Mouse (Mus musculus): ENCODE results near the gene Tgfb2.

Gene Tgfb2

DNA sequence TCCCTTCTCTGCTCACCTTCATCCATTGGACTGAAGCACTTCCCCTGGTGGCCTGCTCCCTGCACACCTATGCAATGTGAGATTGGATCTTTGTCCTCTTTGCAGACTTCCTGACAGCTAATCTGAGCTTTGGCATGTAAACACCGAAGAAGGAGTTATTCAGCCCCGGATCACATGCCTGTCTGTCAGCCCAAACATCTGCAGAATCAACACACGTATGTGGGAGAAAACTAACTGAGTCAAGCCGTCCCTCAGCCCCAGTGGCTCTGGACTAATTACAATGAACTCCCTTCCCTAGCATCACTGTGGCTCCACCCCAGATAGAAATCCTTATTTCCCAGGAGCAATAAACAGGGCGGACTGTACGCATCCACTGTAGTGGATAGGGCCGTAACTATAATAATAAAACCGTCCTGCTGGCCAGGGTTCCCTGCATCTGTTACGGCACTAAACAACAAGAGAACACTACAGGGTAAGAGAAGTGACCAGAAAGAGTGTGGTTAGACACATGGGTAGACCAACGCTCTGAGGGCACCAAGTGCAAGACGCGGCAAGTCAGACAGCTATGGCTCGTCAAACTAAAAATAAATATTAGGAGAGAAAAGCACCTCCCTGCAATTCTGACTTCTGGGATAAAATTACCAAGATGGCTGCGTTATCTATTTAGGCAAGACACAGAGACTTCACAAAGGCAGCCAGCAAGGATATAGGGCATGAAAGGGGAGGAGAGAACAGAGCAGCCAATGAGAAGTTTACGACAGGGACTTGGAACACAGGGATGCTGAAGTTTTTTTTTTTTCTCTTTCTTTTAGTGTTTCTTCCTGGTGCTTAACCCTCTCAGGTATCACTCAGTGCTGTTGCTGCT lies 3.2 kb downstream of the Tgfb2 start:
- in situ Hi-C loops (cut with MboI, MseI): loop anchor here (25.0 kb wide), 1 partner anchor 1165 kb away; no protein-coding TSS in a partner anchor

DNA sequence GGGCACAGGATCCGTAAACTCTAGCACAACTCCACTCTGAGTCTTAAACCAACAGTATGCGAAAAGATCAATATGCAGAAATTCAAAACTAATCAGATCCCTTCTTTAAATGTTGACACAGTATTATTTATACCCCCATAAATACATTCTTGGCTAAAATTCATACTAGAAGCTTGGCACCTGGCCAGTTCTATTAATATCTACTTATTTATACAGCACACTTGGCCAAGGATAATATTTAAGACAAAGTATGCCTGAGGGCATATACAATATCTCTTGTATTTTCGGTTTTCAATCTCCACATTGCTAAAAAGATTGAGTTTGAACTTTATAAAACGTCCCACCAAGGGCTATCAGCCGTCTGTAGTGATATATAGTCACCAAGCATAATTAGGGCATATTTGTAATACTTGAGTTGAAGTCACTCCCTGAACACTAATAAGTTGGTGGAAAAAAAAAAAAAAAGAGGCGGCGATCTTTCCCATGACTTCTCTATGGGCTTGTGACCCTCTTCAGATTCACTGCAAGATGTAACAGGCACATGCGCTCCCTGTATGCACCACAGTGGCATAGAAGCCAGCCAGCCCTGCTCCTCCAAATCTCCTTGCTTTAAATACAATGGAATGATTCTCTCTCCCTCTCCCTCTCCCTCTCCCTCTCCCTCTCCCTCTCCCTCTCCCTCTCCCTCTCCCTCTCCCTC lies 4.4 kb downstream of the Tgfb2 start:
- in situ Hi-C loops (cut with MboI, MseI): loop anchor here (25.0 kb wide), 1 partner anchor 1164 kb away; no protein-coding TSS in a partner anchor

DNA sequence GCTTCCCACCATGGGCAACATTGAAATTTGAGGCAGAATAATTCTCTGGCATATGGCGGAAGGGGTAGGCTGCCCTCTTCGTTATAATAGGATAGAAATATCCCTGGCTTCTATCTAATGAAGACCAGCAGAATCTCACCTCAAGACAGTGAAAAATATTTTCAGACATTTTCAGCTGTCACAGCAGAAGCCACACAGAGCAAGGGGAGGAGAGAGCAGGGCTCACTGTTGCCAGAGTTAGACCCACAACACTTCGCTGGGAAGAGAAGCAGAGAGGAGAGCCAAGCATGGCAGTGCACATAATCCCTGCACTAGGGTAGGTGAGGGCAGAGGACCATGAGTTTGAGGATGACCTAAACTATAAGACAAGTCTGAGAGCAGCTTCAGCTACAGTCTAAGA lies 5.3 kb downstream of the Tgfb2 start:
- in situ Hi-C loops (cut with MboI, MseI): loop anchor here (25.0 kb wide), 1 partner anchor 1163 kb away; no protein-coding TSS in a partner anchor

DNA sequence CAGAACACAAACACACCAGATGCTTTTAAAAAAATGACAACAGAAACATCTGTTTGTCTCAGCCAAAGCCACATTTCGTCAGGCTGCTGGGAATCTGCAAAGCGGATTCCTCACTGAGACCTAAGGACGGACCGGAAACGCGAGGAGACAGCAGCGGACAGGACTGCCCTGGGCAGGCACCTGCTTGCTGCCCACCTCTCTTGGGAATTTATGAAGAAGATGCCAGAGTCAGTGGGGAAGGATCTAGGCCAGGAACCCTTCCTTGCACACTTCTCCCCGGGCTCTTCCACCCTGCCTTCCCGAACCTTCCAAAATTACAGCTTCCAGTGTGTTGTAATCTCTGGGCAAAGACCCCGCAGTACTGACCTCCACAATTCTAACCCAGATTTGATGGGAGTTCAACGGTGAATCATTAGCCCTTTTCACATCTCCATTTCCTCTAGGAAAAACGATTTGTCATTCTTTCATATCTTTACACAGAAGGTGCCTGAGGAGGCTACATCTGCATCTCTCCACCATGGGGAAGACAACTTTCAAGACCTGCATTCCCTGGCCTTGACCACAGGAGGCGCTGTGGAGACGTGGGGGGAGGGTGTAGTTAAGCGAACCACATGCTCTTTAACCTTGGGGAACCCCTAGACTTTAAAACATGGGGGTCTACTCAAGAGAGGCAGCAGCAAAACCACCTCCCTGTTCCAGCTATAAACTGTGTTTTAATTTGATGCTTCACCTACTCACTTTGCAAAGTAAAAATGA lies 7.0 kb downstream of the Tgfb2 start:
- in situ Hi-C loops (cut with MboI, MseI): no loop called here

DNA sequence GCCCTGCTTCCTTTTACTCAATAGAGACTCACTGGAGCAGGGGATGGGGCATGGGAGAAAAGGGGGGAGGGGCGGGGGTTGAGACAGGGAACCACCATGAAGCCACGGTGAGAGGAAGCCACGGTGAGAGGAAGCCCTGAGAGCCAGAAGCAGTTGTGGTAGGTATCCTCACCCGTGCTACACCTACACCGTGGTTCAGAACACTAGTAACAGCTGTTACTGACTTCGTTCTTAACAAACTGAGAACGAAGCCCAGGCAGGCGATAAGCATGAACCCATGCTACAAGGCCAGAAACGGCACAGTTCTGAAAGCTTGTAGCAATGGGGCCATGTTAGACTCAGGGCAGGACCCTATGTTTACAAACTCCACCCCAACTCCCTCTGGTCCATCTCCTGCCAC lies 9.6 kb downstream of the Tgfb2 start:
- in situ Hi-C loops (cut with MboI, MseI): no loop called here

DNA sequence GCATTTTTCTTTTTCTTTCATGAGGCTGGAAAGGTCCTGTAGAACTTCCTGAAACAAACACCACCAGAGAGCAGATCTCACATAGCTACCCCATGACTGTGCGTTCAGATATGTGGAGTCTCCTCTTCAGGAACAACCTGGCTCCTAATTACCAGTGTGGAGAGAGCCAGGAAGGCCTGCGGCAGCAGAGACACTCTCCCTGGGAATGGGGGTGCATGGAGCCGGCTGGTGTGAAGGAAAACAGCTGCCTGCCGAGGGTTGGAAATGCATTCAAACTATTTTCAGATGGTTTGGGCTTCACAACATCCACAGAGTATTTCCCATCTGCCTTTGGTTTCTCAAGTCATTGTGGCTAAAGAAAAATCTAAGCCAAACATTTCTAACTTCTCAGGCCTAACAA lies 10.4 kb downstream of the Tgfb2 start:
- in situ Hi-C loops (cut with MboI, MseI): no loop called here

DNA sequence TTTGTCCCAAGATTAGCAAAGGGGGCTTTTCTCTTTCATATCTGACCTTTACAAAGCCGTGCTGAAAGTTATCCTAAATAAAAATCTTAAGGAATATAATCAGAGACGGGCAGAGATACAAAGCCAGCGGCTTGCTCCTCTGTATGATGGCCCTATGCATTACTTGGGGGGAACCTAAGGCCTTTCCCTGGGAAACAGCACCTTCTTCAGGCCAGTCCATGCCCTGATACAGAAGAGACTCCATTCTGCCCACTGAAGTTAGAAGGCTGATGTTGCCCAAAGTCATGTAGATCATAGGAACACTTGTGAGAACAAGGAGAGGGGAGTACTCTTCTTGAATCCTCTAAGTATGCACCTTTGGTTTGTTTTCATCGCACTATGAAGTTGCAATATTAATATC lies 13.4 kb downstream of the Tgfb2 start:
- in situ Hi-C loops (cut with MboI, MseI): no loop called here

DNA sequence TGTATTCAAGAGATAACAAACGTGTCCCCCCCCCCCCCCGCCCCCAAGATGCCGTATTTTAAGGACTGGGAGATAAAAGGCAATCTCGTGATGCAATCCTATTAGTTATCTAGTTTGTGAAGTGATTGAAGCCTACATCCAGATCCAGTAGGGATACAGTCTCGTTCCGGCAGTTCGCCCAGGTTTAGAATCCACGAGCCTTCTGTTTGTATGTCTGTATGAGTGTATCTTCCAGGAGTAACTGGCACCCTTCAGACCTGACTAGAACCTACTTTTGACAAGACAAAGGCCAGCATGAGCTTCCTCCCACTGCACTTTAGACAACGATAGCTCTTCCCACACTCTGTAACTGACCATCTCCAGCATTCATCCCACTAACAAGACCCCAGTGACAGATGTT lies 14.1 kb downstream of the Tgfb2 start:
- in situ Hi-C loops (cut with MboI, MseI): no loop called here

DNA sequence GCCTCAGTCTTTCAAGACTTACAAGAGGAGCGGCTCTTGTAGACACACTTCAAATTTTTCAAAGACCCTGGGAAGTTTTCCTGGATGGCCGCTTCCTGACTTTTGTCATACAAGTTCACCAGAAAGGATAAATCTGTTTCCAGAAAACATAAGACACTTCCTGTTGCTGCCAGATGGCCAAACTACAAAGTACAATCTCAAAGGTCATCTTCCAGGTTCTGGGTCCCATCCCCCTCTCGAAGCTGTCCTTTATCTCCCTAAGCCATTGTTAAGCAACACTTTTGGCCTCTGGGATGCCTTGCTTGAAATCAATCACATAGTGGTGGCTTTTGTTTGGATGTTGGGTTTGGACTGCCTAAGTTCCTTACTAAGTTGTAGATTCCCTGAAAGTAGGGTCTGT lies 21.7 kb downstream of the Tgfb2 start:
- in situ Hi-C loops (cut with MboI, MseI): no loop called here

DNA sequence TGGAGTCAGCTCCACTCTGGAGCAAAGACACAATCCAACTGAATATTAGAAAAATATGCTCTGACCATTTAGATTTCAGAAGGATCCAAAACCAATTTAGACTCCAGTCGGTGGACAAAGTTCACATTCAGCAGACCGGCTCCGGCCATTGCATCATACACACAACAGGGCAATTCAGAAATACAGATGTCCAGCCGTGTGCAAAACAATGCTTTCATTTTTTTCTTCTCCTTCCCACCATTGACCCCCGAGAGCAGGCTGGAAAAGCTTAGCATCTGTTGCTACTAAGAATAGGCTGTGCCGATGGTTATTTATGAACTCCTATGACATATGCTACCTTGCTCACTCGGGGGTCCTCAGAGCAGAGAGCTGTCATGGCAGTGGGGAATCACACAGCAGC lies 23.2 kb downstream of the Tgfb2 start:
- in situ Hi-C loops (cut with MboI, MseI): no loop called here

DNA sequence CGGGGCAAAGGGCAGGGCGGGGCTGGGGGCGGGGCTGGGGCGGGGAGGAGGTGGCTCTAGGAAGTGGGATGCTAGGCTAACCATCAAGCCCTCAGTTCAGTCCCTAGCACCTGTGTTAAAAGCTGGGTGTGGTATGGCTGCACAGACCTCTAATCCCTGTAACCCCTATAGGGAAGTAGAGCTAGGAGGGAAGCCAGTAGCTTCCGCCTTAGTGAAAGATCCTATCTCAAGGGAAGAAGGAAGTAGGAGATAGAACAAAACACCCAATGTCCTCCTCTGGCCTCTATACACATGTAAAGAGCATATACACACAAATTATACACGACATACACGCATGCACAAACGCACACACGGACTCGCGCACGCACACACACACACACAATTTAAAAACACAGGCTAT lies 28.2 kb downstream of the Tgfb2 start:
- in situ Hi-C loops (cut with MboI, MseI): no loop called here

DNA sequence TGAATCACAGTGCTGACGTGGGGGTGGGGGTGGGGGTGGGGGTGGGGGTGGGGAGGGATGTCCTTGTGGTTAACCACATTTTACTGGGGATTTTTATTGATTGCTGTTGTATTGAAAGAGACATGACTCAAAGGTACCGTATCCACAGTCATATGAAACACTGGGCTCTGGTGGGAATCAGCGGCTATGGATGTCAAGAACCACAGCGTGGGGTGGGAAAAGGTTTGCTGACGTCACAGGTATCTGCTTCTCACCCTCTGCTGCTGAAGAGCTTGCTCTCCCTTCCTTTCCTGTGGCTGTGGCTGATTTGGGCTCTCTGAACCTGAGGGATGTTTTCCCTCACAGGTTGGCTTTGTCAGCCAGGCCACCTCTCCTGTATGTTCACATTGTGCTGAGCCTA lies 29.6 kb downstream of the Tgfb2 start:
- in situ Hi-C loops (cut with MboI, MseI): no loop called here

DNA sequence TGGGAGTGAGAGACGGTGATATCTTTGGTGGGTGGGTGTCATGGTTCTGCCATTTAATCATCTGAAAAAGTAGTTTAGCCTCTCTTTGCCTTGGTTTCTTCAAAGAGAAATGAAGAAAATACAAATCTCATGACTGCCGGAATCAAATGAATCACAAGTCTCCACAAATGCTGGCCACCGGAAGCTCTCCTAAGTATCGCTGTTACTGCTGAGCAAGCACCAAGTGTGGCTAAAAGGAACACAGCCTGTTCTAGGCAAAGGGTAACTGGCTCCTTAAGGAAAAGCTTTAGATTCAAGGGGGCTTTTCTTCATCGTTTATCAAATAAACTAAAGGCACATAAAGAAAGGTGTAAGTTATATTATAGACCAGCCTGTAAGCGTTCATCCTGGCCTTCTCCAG lies 30.5 kb downstream of the Tgfb2 start:
- in situ Hi-C loops (cut with MboI, MseI): no loop called here

DNA sequence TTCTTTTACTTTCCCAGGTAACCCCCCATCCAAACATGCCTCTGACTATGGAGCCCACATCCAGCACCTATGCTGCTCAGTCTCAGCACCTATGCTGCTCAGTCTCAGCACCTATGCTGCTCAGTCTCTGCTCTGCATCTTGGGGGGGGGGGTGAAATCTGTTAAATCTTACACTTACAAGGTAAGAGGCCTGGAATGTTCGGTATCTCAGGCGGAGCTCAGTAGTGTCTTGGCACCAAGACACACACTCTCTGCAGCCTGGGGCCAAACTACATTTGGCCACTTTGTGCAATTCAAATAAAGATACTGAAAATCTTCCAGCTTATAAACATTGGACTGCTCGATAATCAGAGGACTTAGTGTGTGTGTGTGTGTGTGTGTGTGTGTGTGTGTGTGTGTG lies 31.2 kb downstream of the Tgfb2 start:
- in situ Hi-C loops (cut with MboI, MseI): no loop called here

DNA sequence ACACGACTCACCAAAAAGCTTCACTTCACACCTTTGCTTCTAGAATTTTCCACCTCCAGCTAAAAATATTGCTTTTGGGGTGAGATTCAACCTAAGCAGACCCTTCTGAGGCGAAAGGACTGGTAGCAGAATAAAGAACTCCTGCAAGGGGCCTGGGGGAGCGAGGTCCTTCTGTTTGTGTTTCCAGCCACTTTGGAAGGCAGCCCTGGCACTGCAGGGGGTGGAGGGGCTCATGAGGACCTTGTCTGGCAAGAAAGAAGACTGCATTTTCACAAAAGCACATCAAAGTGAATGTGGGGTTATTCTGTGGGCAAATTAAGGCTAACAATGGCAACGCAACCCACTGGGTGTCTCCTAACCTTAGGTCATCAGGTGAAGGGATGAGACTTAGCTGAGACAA lies 32.6 kb downstream of the Tgfb2 start:
- in situ Hi-C loops (cut with MboI, MseI): no loop called here

DNA sequence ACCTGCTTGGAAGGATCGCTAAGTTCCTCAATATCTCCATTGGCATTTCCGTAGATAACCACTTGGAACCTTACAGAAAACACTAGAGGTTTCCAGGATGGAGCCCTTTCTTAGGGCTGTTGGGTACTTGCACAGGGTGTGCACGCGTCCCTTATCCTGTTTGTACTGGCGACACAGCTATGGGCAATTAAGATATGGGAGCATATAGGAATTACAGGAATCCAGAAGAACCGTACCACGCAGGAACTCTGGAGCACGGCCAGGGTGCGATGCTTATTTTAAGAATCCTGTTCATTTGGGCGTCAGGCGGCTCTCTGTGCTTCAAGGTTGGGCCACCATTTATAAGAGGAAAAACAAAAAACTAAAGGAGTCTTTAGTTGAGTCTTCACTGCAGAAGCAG lies 42.4 kb downstream of the Tgfb2 start:
- in situ Hi-C loops (cut with MboI, MseI): no loop called here

DNA sequence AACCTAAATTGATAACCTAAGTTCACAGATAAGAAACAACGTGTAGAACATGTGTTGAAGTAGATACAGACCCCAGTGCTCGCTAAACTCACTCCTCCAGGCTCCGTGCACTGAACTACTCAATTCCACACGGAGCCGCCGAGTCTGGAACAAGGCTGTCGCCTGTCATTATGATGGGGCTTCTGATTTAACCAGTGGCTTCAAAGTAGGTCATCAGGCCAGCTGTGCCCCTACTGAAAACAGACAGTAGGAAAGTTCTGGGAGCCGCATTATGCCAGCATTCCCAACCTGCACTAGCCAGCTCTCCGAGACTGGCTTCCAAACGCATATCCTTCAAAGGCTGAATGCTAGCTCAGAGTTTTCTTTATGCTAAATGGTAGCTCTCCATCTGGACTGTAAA lies 42.8 kb downstream of the Tgfb2 start:
- in situ Hi-C loops (cut with MboI, MseI): no loop called here

DNA sequence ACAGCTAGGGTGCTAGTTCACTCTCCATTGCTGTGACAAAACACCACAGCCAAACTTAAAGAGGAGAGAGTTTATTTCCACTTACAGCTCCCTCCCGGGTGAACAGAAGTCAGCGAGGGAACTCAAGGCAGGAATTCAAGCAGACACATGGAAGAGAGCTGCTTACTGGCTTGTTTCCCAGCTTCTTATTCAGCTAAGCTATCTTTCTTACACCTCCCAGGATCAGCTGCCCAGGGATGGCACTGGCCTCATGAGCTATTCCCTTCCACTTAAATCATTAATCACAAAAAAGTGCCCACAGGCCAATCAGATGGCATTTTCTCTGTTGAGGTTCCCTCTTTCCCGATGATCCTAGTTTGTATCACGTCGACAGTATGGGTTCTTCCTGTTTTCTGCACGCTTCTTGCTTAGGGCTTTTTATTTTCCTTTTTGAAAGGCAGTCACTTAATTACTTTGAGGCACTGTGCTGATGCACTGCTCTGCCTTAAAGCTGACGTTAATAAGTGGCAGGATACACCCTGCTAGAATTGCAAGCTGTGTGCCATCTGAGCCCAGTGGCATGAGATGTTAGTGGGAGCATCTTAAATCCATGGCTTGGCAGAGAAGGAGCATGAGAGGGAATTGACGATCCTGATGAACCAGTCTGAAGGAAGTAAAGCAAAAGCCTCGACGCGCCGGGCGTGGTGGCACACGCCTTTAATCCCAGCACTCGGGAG lies 44.4 kb downstream of the Tgfb2 start:
- in situ Hi-C loops (cut with MboI, MseI): no loop called here

DNA sequence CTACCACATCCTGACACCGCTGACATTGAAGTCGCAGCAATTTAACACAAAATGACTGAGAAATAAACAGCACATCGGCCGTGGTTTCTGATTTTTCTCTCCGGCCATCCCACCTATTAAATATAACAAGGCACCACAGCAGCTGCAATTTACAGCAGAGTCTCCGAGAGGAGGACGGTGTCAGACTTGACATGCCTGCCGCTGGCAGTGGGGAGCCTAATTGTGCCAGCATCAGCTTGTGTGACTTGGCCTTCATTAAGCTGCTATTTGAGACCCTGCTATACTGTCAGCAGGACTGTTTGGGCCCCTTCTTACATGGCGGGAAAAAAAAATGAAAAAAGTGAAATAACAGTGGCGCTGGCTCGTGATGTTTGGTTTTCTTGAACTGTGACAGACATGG lies 47.0 kb downstream of the Tgfb2 start:
- in situ Hi-C loops (cut with MboI, MseI): no loop called here

DNA sequence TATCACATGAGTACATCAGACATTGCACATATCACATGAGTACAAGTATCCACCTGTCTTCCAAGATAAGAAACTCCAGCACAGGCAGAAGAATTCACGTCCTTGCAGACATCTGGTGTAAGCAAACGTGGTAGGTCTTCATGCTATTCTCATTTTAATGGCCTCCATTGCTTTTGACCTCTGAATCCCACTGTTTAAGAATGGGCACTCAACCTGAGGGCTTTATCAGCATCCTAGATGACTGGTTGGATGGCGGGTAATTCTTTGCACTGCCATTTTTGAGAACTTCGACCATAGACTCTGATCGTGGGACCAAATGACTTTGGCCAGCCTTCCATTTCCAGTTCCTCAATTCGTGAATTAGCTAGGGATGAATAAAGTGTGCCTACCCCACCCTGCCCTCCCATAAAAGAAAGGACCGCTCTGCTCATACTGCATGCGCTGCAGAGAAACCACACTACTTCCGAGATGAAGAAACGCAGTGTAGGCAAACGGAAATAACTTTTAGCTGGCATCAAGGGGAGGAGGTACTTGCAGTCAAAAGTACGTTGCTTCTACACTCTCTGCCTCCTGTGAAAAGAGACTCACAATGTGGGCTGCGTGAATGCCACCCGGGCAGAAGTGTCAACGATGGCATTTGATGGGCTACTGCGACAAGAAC lies 48.1 kb downstream of the Tgfb2 start:
- in situ Hi-C loops (cut with MboI, MseI): no loop called here

DNA sequence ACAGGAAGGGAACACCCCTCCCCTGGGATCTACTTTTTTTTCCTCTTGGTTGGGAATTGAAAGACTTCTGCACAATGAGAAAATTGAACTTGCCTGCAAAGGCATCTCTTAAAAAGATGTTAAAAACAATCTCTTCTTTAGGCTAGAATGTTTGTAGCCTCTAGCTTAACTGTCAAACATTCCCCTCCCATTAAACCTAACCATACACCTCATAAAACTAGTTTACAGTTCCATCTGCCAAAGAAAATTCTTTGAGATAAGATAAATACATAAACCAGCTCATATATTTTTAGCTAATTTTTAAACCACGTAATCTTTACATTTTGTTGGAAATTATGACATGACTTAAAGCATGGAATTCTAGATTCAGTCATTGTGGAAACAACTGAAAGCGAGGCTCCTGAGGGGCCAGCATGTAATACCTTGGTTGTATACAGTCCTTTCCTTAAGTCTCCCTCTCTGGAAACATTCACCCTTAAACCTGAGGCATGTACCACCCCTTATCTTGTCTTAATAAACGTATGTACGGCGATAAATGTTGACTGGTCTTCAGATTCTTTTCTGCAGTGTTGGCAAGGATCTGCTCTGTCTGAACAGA lies 49.0 kb downstream of the Tgfb2 start:
- in situ Hi-C loops (cut with MboI, MseI): no loop called here

Measured in T-helper 1 cell (primary cell).